Mouse (Mus musculus): Measurements from ENCODE around the gene Fars2.
"Not testable (repeated sequence)": the region's sequence is repeated elsewhere in the genome, so short reads cannot be mapped to it uniquely, and the experiment has no call there.

Fars2 gene

GRCm38 (mm10) chr13:36294503-36294902, 177.3 kb downstream of the Fars2 start:
- no peak for DNase-seq (ENCODE audit: low spot score)

GRCm38 (mm10) chr13:36295848-36296247, 178.6 kb downstream of the Fars2 start:
- peak; percentile 24 for DNase-seq (ENCODE audit: low spot score)

- peak; percentile 19 for DNase-seq (ENCODE audit: low spot score)
These were observed 179.4 kb downstream of the Fars2 start for GRCm38 (mm10) chr13:36296574-36296973.

- no peak for DNase-seq (ENCODE audit: low spot score)
These were observed 181.0 kb downstream of the Fars2 start for GRCm38 (mm10) chr13:36297950-36298781.

- DNase-seq (ENCODE audit: low spot score) = no peak
These were observed 181.5 kb downstream of the Fars2 start for GRCm38 (mm10) chr13:36298782-36299031.

GRCm38 (mm10) chr13:36302770-36303169, 185.6 kb downstream of the Fars2 start:
- no peak for DNase-seq (ENCODE audit: low spot score)

- no peak for DNase-seq (ENCODE audit: low spot score)
These were observed 188.1 kb downstream of the Fars2 start for GRCm38 (mm10) chr13:36305306-36305705.

GRCm38 (mm10) chr13:36307386-36307785, 190.2 kb downstream of the Fars2 start:
- DNase-seq (ENCODE audit: low spot score) = no peak

- no peak for DNase-seq (ENCODE audit: low spot score)
These were observed 191.9 kb downstream of the Fars2 start for GRCm38 (mm10) chr13:36309160-36309559.

GRCm38 (mm10) chr13:36314218-36314617, 197.0 kb downstream of the Fars2 start:
- DNase-seq (ENCODE audit: low spot score) = no peak

- no peak for DNase-seq (ENCODE audit: low spot score)
These were observed 197.9 kb downstream of the Fars2 start for GRCm38 (mm10) chr13:36314860-36315800.

- DNase-seq (ENCODE audit: low spot score) = no peak
These were observed 200.6 kb downstream of the Fars2 start for GRCm38 (mm10) chr13:36317824-36318223.

GRCm38 (mm10) chr13:36324624-36325023, 207.4 kb downstream of the Fars2 start:
- DNase-seq (ENCODE audit: low spot score) = no peak

GRCm38 (mm10) chr13:36326539-36326938, 209.3 kb downstream of the Fars2 start:
- no peak for DNase-seq (ENCODE audit: low spot score)

GRCm38 (mm10) chr13:36329871-36330270, 212.7 kb downstream of the Fars2 start:
- DNase-seq (ENCODE audit: low spot score) = no peak

- DNase-seq (ENCODE audit: low spot score) = no peak
These were observed 213.3 kb downstream of the Fars2 start for GRCm38 (mm10) chr13:36330542-36330941.

GRCm38 (mm10) chr13:36334748-36335147, 217.5 kb downstream of the Fars2 start:
- DNase-seq (ENCODE audit: low spot score) = no peak

- no peak for DNase-seq (ENCODE audit: low spot score)
These were observed 234.3 kb downstream of the Fars2 start for GRCm38 (mm10) chr13:36351529-36351928.

- no peak for DNase-seq (ENCODE audit: low spot score)
These were observed 240.3 kb downstream of the Fars2 start for GRCm38 (mm10) chr13:36357469-36357868.

GRCm38 (mm10) chr13:36361419-36361818, 244.2 kb downstream of the Fars2 start:
- no peak for DNase-seq (ENCODE audit: low spot score)

- not testable (repeated sequence) for DNase-seq (ENCODE audit: low spot score)
These were observed 248.5 kb downstream of the Fars2 start for GRCm38 (mm10) chr13:36365719-36366118.

GRCm38 (mm10) chr13:36366304-36366703, 249.1 kb downstream of the Fars2 start:
- DNase-seq (ENCODE audit: low spot score) = no peak
